Mouse (Mus musculus) thymus, postnatal 10 days (tissue): ENCODE data around the gene Rab3b.
"Not testable (repeated sequence)": the region's sequence is repeated elsewhere in the genome, so short reads cannot be mapped to it uniquely, and the experiment has no call there.

Experiments used
- DNase-seq, 2 experiments: peaks; one replicate each; pipeline ENCODE4 v3.0.0; 2021; ENCODE audit warnings: low spot score in 2 of 2

Rab3b gene

GRCm38 (mm10) chr4:108890876-108891275 lies 12.0 kb downstream of the Rab3b start:
- DNase-seq: no peak

GRCm38 (mm10) chr4:108900421-108900820 lies 21.6 kb downstream of the Rab3b start:
- no peak for DNase-seq

- DNase-seq: no peak
Measured at GRCm38 (mm10) chr4:108902886-108903285, 24.0 kb downstream of the Rab3b start.

DNA sequence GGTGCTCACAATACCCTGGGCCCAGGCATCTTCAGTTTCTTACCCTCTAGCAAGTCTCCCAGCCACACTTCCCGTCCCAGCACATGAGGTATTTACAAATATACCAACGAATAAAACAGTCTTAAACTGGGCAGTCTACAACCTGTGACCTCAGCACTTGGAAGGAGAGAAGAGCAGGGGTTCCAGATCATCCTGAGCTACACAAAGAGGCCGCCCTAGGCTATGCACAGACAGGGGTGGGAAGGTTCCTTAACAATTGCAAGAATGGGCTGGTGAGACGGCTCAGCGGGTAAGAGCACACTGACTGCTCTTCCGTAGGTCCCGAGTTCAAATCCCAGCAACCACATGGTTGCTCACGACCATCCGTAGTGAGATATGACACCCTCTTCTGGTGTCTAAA lies 24.5 kb downstream of the Rab3b start:
- no peak for DNase-seq

GRCm38 (mm10) chr4:108904076-108904475 lies 25.2 kb downstream of the Rab3b start:
- no peak for DNase-seq

GRCm38 (mm10) chr4:108904790-108905189 lies 25.9 kb downstream of the Rab3b start:
- DNase-seq: no peak

- no peak for DNase-seq
Measured at GRCm38 (mm10) chr4:108905859-108906258, 27.0 kb downstream of the Rab3b start.

GRCm38 (mm10) chr4:108907475-108907874 lies 28.6 kb downstream of the Rab3b start:
- no peak for DNase-seq

DNA sequence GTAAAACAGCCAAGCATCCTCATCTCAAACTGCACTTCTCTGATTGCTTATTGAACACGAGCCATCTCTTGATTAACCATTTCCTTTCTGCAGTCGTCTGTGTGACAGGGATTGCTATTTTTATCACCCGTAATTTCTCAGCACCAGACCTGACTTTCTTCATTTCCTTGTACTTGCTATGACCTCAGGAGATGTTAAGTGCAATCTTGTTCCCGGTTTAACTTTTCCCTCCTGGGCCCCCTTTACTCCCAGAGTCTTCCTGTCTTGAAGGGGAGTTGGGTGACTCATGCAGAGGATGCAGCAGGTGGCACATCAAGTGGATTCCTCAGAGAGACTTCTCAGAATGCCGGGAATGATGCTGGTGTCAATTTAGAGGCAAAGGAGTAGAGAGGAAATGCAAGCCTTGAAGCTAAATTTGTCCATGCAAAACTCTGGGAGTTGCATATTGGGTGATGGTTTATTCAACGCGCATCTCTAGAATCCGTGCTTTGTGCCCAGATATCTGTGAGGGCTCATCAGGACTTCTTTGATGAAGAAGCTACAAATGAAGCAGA lies 31.1 kb downstream of the Rab3b start:
- DNase-seq: no peak

- no peak for DNase-seq
Measured at GRCm38 (mm10) chr4:108911866-108912265, 33.0 kb downstream of the Rab3b start.

DNA sequence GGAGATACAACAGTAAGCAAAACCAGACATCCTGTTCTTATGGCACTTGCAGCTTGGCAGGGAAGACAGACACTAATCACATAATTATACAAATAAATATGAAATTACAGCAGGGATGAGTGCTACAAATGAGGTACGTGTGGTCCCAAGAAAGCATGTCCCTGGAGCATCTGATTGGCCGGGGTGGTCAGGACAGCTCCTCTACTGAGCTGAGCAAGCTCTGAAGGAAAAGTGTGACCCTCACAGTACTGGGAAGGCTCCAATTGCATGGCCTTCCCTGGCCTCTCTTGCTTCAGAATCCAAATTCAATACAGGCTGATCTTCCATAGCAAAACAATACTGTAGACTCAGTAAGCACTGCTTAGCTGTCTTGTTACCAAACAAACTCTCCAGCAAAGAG lies 34.3 kb downstream of the Rab3b start:
- no peak for DNase-seq

- DNase-seq: no peak
Measured at GRCm38 (mm10) chr4:108914391-108914790, 35.5 kb downstream of the Rab3b start.

DNA sequence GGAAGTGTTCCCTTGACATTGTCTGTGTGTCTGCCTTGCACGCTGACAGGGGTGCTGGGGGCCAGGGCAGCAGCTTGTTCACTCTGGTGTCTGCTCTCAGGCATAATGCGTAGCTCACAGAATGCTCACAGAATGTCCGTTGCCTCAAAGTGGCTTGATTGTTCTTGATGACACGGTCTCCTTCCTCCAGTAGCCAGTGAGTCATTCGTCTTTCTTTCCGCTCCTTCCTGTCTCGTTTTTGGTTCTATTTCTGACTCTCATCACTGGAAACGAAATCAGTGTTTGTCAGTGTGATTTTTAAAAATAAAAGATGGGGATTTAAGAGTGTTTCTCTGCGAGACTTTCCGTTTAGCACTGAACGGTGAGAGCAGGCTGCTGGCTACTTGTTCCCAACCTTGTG lies 36.2 kb downstream of the Rab3b start:
- no peak for DNase-seq

DNA sequence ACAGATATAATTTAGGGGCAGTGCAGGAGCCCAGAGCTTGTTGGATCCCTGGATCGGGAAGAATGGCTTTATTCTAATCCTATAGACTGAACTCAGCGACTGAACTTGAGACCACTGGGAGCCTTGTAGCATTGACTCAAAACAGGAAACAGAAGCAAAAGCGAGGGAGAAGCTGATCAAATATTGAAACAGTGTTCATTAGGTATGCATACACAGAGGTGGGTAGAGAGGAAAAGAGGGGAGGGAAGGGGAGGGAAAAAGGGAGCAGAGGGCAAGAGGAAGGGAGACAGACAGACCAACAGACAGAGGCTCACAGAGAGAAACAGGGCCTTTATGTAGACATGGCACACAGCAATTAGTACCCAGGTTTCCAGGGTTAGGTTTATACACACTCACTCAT lies 38.8 kb downstream of the Rab3b start:
- DNase-seq: no peak

- not testable (repeated sequence) for DNase-seq
Measured at GRCm38 (mm10) chr4:108927945-108928344, 49.1 kb downstream of the Rab3b start.

GRCm38 (mm10) chr4:108933163-108933562 lies 54.3 kb downstream of the Rab3b start:
- DNase-seq: no peak

DNA sequence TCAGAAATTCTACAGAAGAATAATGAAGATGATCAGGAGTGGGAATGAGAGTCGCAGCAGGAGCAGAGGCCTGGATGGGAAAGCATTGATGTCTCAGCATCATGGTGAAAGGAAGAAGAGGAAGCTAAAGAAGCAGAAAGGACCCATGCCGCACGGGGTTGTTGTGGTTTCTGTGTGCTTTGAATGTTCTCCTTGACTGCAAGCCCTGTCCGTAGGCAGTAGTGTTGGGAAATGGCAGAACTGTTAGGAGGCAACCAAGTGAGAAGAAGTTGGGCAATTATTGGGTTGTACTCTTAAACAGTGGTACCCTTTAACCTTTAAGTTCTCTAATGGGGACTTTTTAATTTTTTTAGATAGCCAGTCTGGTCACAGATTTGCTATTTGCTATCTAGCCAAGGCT lies 56.0 kb downstream of the Rab3b start:
- DNase-seq: no peak

DNA sequence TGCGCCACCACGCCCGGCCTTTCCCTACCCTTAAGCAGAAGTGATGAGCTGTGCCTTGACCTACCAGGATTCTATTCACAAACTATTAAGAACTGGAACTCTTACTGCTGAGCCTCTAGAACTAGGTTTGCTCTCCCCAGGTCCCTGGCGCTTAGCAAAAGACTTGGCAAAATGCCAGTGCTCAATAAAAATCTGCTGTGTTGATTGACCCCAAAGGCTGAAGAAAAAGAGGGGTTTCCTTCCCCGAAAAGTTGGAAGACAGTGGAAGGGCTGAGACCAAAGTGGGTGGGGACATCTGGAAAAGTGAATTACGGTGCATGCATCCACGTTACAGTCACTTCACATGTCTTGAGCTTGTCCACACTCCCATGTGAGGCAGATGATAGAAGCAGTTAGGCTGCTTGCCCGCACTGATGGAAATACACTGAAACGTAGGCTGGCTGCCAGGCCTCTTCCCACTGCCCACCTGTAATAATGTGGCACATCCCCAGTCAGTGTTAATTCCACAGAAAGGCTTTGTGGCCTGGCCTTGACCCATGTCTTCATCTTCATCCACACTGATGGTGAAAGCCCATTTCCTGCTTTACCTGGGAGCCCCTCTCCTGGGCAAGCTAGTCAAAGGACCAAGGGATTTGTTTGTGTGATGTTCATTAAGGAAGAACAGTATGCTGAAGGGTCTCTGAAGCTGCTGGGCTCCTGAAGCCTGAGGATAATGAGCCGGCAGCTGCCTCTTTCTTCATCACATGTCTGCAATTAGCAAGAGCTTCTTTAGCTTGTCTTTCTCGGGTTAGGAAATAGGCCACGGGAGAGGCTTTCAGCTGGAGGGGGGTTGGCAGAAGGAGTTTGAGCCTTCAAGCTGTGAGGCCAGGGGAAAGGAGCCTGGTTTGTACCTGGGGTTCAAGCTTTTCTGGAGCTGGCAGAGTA lies 59.2 kb downstream of the Rab3b start:
- no peak for DNase-seq

DNA sequence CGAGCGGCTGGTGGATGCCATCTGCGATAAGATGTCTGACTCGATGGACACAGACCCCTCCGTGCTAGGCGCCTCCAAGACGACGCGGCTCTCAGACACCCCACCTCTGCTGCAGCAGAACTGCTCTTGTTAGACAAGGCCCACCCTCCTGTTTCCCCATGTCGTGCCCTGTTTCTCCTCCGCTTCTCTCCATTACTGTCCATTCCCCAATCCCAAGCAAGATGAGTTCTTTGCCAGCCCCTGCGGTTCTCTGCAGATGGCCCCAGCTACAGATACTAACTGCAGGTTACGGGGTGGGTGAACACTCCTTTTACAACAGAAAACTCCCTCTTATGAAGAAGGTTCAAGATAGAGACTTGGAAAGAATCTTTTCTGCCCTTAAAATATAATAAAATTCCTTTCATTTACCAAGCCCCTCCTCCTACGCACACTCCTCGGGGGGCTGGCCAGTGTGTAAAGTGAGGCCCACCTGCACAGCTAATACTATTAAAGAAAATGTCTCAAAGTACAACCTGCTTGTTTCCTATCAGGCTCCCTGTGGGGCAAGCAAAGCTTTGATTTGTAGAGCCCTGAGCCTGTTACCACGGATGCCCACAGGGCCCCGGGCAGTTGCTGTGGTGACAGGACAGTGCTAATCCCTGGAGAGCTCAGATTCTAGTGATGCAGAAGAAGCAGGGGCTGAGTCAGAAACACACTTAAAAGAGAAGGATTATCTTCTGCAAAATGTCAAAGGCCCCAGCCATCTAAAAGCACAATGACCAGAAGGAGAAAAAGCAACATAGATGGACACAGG lies 62.0 kb downstream of the Rab3b start:
- no peak for DNase-seq

- no peak for DNase-seq
Measured at GRCm38 (mm10) chr4:108942171-108942570, 63.3 kb downstream of the Rab3b start.

- DNase-seq: no peak
Measured at GRCm38 (mm10) chr4:108942986-108943720, 64.3 kb downstream of the Rab3b start.

DNA sequence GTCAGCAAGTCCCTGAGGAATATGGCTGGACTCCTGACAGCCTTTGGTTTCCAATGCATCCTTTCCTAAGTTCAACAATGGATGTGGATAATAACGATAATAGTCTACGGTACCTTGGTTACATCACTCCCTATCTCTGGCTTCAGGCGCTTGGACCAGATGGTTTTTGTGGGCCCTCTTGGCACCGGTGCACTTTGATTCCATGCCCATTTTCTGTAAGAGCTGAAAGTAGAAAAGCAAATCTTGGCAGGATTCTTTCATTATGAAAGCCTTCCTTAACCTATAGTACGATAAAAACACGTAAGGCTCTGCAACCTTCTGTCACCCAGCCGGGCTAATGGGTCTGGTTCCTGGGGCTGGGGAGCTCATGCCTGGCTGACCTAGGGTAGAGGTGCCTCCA lies 70.3 kb downstream of the Rab3b start:
- no peak for DNase-seq
